Mouse (Mus musculus) E14TG2a.4 (cell line): ENCODE results near the gene Col6a4.
A peak's percentile ranks its signal among the peaks of the same experiment; 100 is the strongest.

Experiments used
- CTCF ChIP-seq: conservative IDR thresholded peaks from 2 replicates; pipeline ENCODE4 v1.5.1; 2014; ENCODE audit warnings: low read length
- NANOG ChIP-seq: IDR thresholded peaks from 2 replicates; pipeline ENCODE4 v1.6.1; 2014; ENCODE audit warnings: borderline replicate concordance, low read length, mixed read lengths
- POU5F1 ChIP-seq: IDR thresholded peaks from 2 replicates; pipeline ENCODE4 v1.6.1; 2014; ENCODE audit warnings: low read length, borderline replicate concordance

GRCm38 (mm10) chr9:106099379-106100021 lies 2.9 kb upstream of the Col6a4 start:
- TF ChIP-seq CTCF, result 0 out of 2 replicates have a peak, but pooled peaks have one; percentile 7
- no peak for TF ChIP-seq NANOG
- TF ChIP-seq POU5F1, result no peak
